Mouse (Mus musculus): ENCODE results near the gene Mns1. TPM values are rescaled to one million over a fixed set of nuclear protein-coding genes. Genes with fewer than 3 reads are reported as not detected.
"Not testable (repeated sequence)": the region's sequence is repeated elsewhere in the genome, so short reads cannot be mapped to it uniquely, and the experiment has no call there.

Mns1 gene
- total RNA-seq (2021) = 1 to 10 TPM in 1 of 2 experiments, under 1 TPM in 1; 0.59 to 1.1 TPM
- long read RNA-seq, experiment 1, partial matches to known transcripts = 0 of 1 reads
- long read RNA-seq, experiment 1, other reads (novel, unspliced or antisense) = 1 of 1 reads
- long read RNA-seq, experiment 2, partial matches to known transcripts = 1 of 2 reads
- long read RNA-seq, experiment 2, other reads (novel, unspliced or antisense) = 1 of 2 reads

- Histone ChIP-seq H3K27ac (no peak within 1 kb of the TSS), H3K4me3 (peak within 1 kb of the TSS; percentile 60)
- peak; percentile 90 to 93 for DNase-seq (ENCODE audit: extremely low spot score in 1 of 2, low spot score in 2 of 2)
- peak; percentile 13; the same call in 1 of the 2 replicates for TF ChIP-seq CTCF (IDR thresholded peaks at IDR 0.05)
- intact Hi-C loops (cut with DNase I) = no loop called here
Observed at GRCm38 (mm10) chr9:72437822-72438701, at the start of gene Mns1. Gene Mns1, plus strand, starts transcription at chr9:72438011.

- no peak overlapping the region for H3K4me3 ChIP-seq
- no peak overlapping the region for H3K27ac ChIP-seq
- no peak for TF ChIP-seq CTCF (IDR thresholded peaks at IDR 0.05)
- DNase-seq (ENCODE audit: extremely low spot score in 1 of 2, low spot score in 2 of 2) = no peak
- intact Hi-C loops (cut with DNase I) = no loop called here
Observed at GRCm38 (mm10) chr9:72388934-72389333, 48.9 kb upstream of the Mns1 start.

GRCm38 (mm10) chr9:72389431-72390002 lies 48.3 kb upstream of the Mns1 start:
- no peak overlapping the region for H3K27ac ChIP-seq
- H3K4me3 ChIP-seq = no peak overlapping the region
- no peak for TF ChIP-seq CTCF (IDR thresholded peaks at IDR 0.05)
- intact Hi-C loops (cut with DNase I) = no loop called here
- no peak for DNase-seq (ENCODE audit: extremely low spot score in 1 of 2, low spot score in 2 of 2)

- H3K4me3 ChIP-seq = no peak overlapping the region
- intact Hi-C loops (cut with DNase I) = no loop called here
- no peak for DNase-seq (ENCODE audit: extremely low spot score in 1 of 2, low spot score in 2 of 2)
- no peak for TF ChIP-seq CTCF (IDR thresholded peaks at IDR 0.05)
- no peak overlapping the region for H3K27ac ChIP-seq
Observed at GRCm38 (mm10) chr9:72390321-72391077, 47.3 kb upstream of the Mns1 start.

GRCm38 (mm10) chr9:72392686-72393085 lies 45.1 kb upstream of the Mns1 start:
- no peak overlapping the region for H3K4me3 ChIP-seq
- no peak for DNase-seq (ENCODE audit: extremely low spot score in 1 of 2, low spot score in 2 of 2)
- intact Hi-C loops (cut with DNase I) = no loop called here
- no peak overlapping the region for H3K27ac ChIP-seq
- no peak for TF ChIP-seq CTCF (IDR thresholded peaks at IDR 0.05)

- intact Hi-C loops (cut with DNase I) = no loop called here
- no peak overlapping the region for H3K27ac ChIP-seq
- no peak overlapping the region for H3K4me3 ChIP-seq
- no peak for TF ChIP-seq CTCF (IDR thresholded peaks at IDR 0.05)
- no peak for DNase-seq (ENCODE audit: extremely low spot score in 1 of 2, low spot score in 2 of 2)
Observed at GRCm38 (mm10) chr9:72393238-72393637, 44.6 kb upstream of the Mns1 start.

GRCm38 (mm10) chr9:72393869-72394341 lies 43.9 kb upstream of the Mns1 start:
- intact Hi-C loops (cut with DNase I) = no loop called here
- DNase-seq (ENCODE audit: extremely low spot score in 1 of 2, low spot score in 2 of 2) = no peak
- TF ChIP-seq CTCF (IDR thresholded peaks at IDR 0.05) = no peak
- Histone ChIP-seq H3K4me3 (no peak overlapping the region), H3K27ac (no peak overlapping the region)

GRCm38 (mm10) chr9:72400121-72400520 lies 37.7 kb upstream of the Mns1 start:
- intact Hi-C loops (cut with DNase I) = no loop called here
- Histone ChIP-seq H3K4me3 (no peak overlapping the region), H3K27ac (no peak overlapping the region)
- DNase-seq (ENCODE audit: extremely low spot score in 1 of 2, low spot score in 2 of 2) = no peak
- TF ChIP-seq CTCF (IDR thresholded peaks at IDR 0.05) = no peak

GRCm38 (mm10) chr9:72401769-72402168 lies 36.0 kb upstream of the Mns1 start:
- H3K27ac ChIP-seq; intact Hi-C loops (cut with DNase I); DNase-seq (ENCODE audit: extremely low spot score in 1 of 2, low spot score in 2 of 2); H3K4me3 ChIP-seq: not testable (repeated sequence)

GRCm38 (mm10) chr9:72403421-72403820 lies 34.4 kb upstream of the Mns1 start:
- no peak for DNase-seq (ENCODE audit: extremely low spot score in 1 of 2, low spot score in 2 of 2)

GRCm38 (mm10) chr9:72404446-72404845 lies 33.4 kb upstream of the Mns1 start:
- intact Hi-C loops (cut with DNase I) = no loop called here
- no peak for TF ChIP-seq CTCF (IDR thresholded peaks at IDR 0.05)
- no peak overlapping the region for H3K4me3 ChIP-seq
- no peak for DNase-seq (ENCODE audit: extremely low spot score in 1 of 2, low spot score in 2 of 2)
- no peak overlapping the region for H3K27ac ChIP-seq

More at GRCm38 (mm10) chr9:72403421-72403820, 34.4 kb upstream of the Mns1 start:
- H3K4me3 ChIP-seq = no peak overlapping the region
- intact Hi-C loops (cut with DNase I) = no loop called here
- H3K27ac ChIP-seq = no peak overlapping the region
- TF ChIP-seq CTCF (IDR thresholded peaks at IDR 0.05) = no peak

Data from left cerebral cortex, adult 2 months (tissue).